Mouse (Mus musculus) right cerebral cortex, postnatal 36 days (tissue): Measurements from ENCODE around the gene Rhox3f.
"Not testable (repeated sequence)": the region's sequence is repeated elsewhere in the genome, so short reads cannot be mapped to it uniquely, and the experiment has no call there.

Experiments
- DNase-seq, 2 experiments: peaks; one replicate each; pipeline ENCODE4 v3.0.0; 2022; ENCODE audit warnings: low spot score in 2 of 2, mixed read lengths in 1 of 2

The Rhox3f gene

GRCm38 (mm10) chrX:37580692-37581091, at the start of gene Rhox3f:
Rhox3f (plus strand) TSS chrX:37580992.
- DNase-seq: not testable (repeated sequence)

GRCm38 (mm10) chrX:37541719-37542118, 39.1 kb upstream of the Rhox3f start, which contains the start of gene Rhox3e:
Rhox3e (plus strand) TSS chrX:37542019.
- not testable (repeated sequence) for DNase-seq

GRCm38 (mm10) chrX:37557112-37557511, 23.7 kb upstream of the Rhox3f start, which contains the start of gene Rhox4e:
Rhox4e (plus strand) TSS chrX:37557412.
- not testable (repeated sequence) for DNase-seq

GRCm38 (mm10) chrX:37571105-37571504, 9.7 kb upstream of the Rhox3f start, which contains the start of gene Rhox2f:
Rhox2f (plus strand) TSS chrX:37571405.
- DNase-seq: not testable (repeated sequence)

- DNase-seq: not testable (repeated sequence)
These were observed 8.2 kb upstream of the Rhox3f start for GRCm38 (mm10) chrX:37572638-37573037.

- DNase-seq: not testable (repeated sequence)
These were observed 26.8 kb downstream of the Rhox3f start, which contains the start of gene Rhox4f for GRCm38 (mm10) chrX:37607604-37608003. Rhox4f (minus strand) TSS chrX:37607704.

- not testable (repeated sequence) for DNase-seq
These were observed 47.7 kb downstream of the Rhox3f start, which contains the start of gene Rhox3g for GRCm38 (mm10) chrX:37628512-37628911. Rhox3g (minus strand) TSS chrX:37628612.
